Mouse (Mus musculus) hindbrain, embryonic 13.5 days (tissue): ENCODE data around the gene Klf17. TPM values are rescaled to one million over a fixed set of nuclear protein-coding genes. Genes with fewer than 3 reads are reported as not detected.
"Not testable (repeated sequence)": the region's sequence is repeated elsewhere in the genome, so short reads cannot be mapped to it uniquely, and the experiment has no call there.

Source experiments
- ATAC-seq: fragments of 200-750 bp; cut with Nextera tagmentation; 2 replicates; pipeline ENCODE4 v1.8.0; 2017; ENCODE audit warnings: moderate TSS enrichment; ENCODE audit not compliant: low FRiP score
- H3K27ac ChIP-seq: fragments of 300-500 bp; sonication (generic); 2 replicates; pipeline ENCODE4 v1.5.1; 2015; ENCODE audit warnings: inconsistent platforms, mild to moderate bottlenecking, moderate library complexity
- H3K27me3 ChIP-seq: fragments of 300-500 bp; sonication (generic); 2 replicates; pipeline ENCODE4 v1.6.1; 2015; ENCODE audit warnings: mild to moderate bottlenecking, inconsistent platforms
- H3K36me3 ChIP-seq: fragments of 300-500 bp; sonication (generic); 2 replicates; pipeline ENCODE4 v1.6.1; 2015; ENCODE audit warnings: mild to moderate bottlenecking, inconsistent platforms
- H3K4me1 ChIP-seq: fragments of 300-500 bp; sonication (generic); replicated peaks from 2 replicates; pipeline ENCODE4 v1.6.1; 2015; ENCODE audit warnings: inconsistent platforms
- H3K4me2 ChIP-seq: fragments of 300-500 bp; sonication (generic); 2 replicates; pipeline ENCODE4 v1.6.1; 2015; ENCODE audit warnings: inconsistent platforms, mild to moderate bottlenecking, moderate library complexity
- H3K4me3 ChIP-seq: fragments of 300-500 bp; sonication (generic); 2 replicates; pipeline ENCODE4 v1.5.1; 2015; ENCODE audit warnings: mild to moderate bottlenecking, inconsistent platforms
- H3K9ac ChIP-seq: fragments of 300-500 bp; sonication (generic); 2 replicates; pipeline ENCODE4 v1.6.1; 2015; ENCODE audit warnings: mild to moderate bottlenecking, inconsistent platforms
- H3K9me3 ChIP-seq: fragments of 300-500 bp; sonication (generic); 2 replicates; pipeline ENCODE4 v1.6.1; 2016; ENCODE audit warnings: inconsistent platforms
- WGBS: fragments of 180-500 bp; shearing (Covaris S2); methylation state at CpG from one replicate; pipeline ENCODE4 v1.1.7; 2015; 5-methylcytosine and 5-hydroxymethylcytosine counted together
- polyA plus RNA-seq: library from polyadenylated mRNA; unstranded; fragments of >200 nt; fragmentation: Nextera tagmentation; extraction: Ambion mirVana; gene quantifications from 2 replicates; pipeline ENCODE4 v1.2.1, GENCODE M21; 2015

The Klf17 gene
- polyA plus RNA-seq: 0.12 TPM in 1 of 2 replicates, not detected in the other

DNA sequence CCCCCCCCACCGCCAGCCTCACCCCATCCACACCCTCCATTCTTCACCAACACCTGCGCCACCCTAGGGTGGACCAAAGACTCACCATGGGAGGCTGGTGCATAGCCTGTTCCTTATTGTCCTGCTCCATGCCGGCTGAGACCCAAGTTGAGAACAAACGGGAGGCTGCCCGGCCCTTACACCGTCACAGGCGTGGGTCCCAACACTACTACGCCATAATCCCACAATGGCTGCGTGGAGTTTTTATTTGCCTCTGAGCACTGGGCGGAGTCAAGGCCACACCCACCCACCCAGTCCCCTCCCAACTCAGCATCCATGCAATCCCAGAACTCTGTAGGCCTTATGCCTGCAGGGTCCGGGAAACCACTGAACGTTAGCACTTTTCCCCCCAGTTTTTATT, at the start of gene Klf17:
TSS of gene Klf17 (minus strand) at position 233 of the 400 bp plus-strand sequence.
- no peaks in the 10 kb centered on the region for H3K9me3 ChIP-seq
- H3K27ac ChIP-seq: no peak within 1 kb of the TSS
- H3K4me3 ChIP-seq: no peak within 1 kb of the TSS
- H3K4me1 ChIP-seq: no peaks in the 10 kb centered on the region
- no peak within 1 kb of the TSS for H3K4me2 ChIP-seq
- WGBS: 76% methylated on average over 12 of the region's 12 CpGs
- H3K9ac ChIP-seq: no peak within 1 kb of the TSS
- no peaks in the 10 kb centered on the region for H3K27me3 ChIP-seq
- no peak for ATAC-seq
- H3K36me3 ChIP-seq: no peaks in the 10 kb centered on the region

- Histone ChIP-seq H3K27me3 (no peaks in the 10 kb centered on the region), H3K9ac (no peak overlapping the region), H3K27ac (no peak overlapping the region), H3K36me3 (no peaks in the 10 kb centered on the region), H3K4me3 (no peak overlapping the region), H3K4me2 (no peak overlapping the region), H3K9me3 (no peaks in the 10 kb centered on the region), H3K4me1 (no peaks in the 10 kb centered on the region)
- WGBS: 25% methylated on average over 4 of the region's 4 CpGs
- ATAC-seq: no peak
Observed at GRCm38 (mm10) chr4:117814333-117814732, 48.9 kb upstream of the Klf17 start.

DNA sequence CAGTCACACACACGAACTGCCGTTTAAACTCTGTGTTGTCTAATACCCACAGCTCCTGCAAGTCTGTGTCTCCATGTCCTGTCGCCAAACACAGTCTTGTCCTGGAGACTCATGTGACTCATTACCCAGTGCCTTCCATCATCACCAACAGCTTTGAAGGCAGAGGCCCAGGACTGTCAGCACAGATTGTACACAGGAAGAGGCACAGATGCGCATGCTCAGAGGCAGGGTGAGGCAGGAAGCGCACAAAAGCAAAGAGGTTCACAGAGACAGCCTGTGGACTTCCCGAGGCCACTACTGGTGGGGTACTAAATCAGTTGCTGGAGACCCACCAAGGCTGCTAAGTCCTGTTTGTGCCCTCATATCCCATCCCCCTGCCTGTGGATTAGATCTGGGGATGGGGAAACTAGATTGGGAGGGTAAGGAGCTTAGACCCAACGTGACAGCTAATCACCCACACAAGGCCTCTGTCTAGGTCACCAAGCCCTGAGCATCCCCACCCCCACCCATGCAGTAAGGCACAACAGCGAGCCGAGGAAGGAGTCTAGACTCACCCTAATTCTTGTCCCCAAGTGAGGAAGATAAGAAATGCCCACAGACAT, 48.2 kb upstream of the Klf17 start:
- ATAC-seq: no peak
- Histone ChIP-seq H3K4me1 (no peaks in the 10 kb centered on the region), H3K4me3 (no peak overlapping the region), H3K36me3 (no peaks in the 10 kb centered on the region), H3K27me3 (no peaks in the 10 kb centered on the region), H3K9me3 (no peaks in the 10 kb centered on the region), H3K27ac (no peak overlapping the region), H3K9ac (no peak overlapping the region), H3K4me2 (no peak overlapping the region)
- WGBS: 79% methylated on average over 9 of the region's 9 CpGs

GRCm38 (mm10) chr4:117810933-117811332, 45.5 kb upstream of the Klf17 start:
- 68% methylated on average over 2 of the region's 2 CpGs for WGBS
- ATAC-seq: no peak

DNA sequence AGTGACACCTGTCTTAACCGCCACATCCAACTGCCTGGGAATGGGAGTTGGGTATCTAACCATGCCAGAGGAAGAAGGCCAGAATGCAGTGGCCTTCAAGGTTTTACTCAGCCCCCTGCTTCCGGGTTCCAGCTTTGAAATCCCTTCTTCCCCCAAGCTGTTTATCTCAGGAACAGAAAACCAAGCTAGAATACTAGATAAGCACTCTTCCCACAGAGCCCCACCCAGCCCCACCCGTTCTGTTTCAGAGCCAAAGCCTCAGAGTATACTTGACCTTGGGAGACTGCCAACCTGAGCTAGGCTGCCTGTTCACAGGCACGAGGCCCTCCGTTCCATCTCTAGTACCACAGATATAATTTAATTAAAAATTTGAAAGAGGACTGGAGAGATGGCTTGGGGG, 41.5 kb upstream of the Klf17 start:
- Histone ChIP-seq H3K9ac (no peak overlapping the region), H3K36me3 (no peaks in the 10 kb centered on the region), H3K27ac (no peak overlapping the region), H3K27me3 (no peaks in the 10 kb centered on the region), H3K4me1 (no peaks in the 10 kb centered on the region), H3K9me3 (no peaks in the 10 kb centered on the region), H3K4me2 (no peak overlapping the region), H3K4me3 (no peak overlapping the region)
- no peak for ATAC-seq
- WGBS: 87% methylated on average over 5 of the region's 5 CpGs

More at GRCm38 (mm10) chr4:117810933-117811332, 45.5 kb upstream of the Klf17 start:
- Histone ChIP-seq H3K4me3 (no peak overlapping the region), H3K4me1 (no peaks in the 10 kb centered on the region), H3K9me3 (no peaks in the 10 kb centered on the region), H3K27me3 (no peaks in the 10 kb centered on the region), H3K36me3 (no peaks in the 10 kb centered on the region), H3K4me2 (no peak overlapping the region), H3K9ac (no peak overlapping the region), H3K27ac (no peak overlapping the region)

DNA sequence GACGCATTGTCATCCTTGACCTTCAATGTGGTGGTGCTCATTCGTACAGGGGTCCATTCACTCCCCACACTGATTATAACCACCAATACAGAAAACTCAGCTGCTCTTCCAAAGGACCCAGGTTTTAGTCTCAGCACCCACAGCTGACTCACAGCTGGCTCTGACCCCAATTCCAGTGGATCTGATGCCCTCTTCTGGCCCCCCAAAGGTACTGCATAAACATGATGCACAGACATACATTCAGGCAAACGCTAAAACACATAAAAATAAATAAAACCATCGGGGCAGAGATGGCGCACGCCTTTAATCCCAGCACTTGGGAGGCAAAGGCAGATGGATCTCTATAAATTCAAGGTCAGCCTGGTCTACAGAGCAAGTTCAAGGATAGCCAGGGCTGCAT, 34.5 kb upstream of the Klf17 start:
- no peaks in the 10 kb centered on the region for H3K36me3 ChIP-seq
- H3K4me2 ChIP-seq: no peak overlapping the region
- ATAC-seq: no peak
- H3K27me3 ChIP-seq: no peaks in the 10 kb centered on the region
- no peak overlapping the region for H3K27ac ChIP-seq
- WGBS: 79% methylated on average over 6 of the region's 6 CpGs
- H3K4me3 ChIP-seq: no peak overlapping the region
- H3K9me3 ChIP-seq: no peaks in the 10 kb centered on the region
- H3K4me1 ChIP-seq: no peaks in the 10 kb centered on the region
- H3K9ac ChIP-seq: no peak overlapping the region

GRCm38 (mm10) chr4:117788308-117788707, 22.9 kb upstream of the Klf17 start:
- Histone ChIP-seq H3K4me3 (no peak overlapping the region), H3K27me3 (no peaks in the 10 kb centered on the region), H3K4me1 (no peaks in the 10 kb centered on the region), H3K9ac (no peak overlapping the region), H3K36me3 (no peaks in the 10 kb centered on the region), H3K27ac (no peak overlapping the region), H3K4me2 (no peak overlapping the region), H3K9me3 (no peaks in the 10 kb centered on the region)
- 75% methylated on average over 10 of the region's 10 CpGs for whole genome bisulfite sequencing
- ATAC-seq: no peak

- WGBS: 42% methylated on average over 8 of the region's 8 CpGs
- H3K4me2 ChIP-seq: peak overlapping the region; percentile 34; the same call in 1 of the 2 replicates
Observed at GRCm38 (mm10) chr4:117786963-117787362, 21.5 kb upstream of the Klf17 start.

GRCm38 (mm10) chr4:117782908-117783307, 17.5 kb upstream of the Klf17 start:
- no peak overlapping the region for H3K4me3 ChIP-seq
- H3K4me2 ChIP-seq: no peak overlapping the region
- H3K27ac ChIP-seq: no peak overlapping the region
- no peaks in the 10 kb centered on the region for H3K36me3 ChIP-seq
- peaks cover 7% of the 10 kb centered on the region for H3K4me1 ChIP-seq
- ATAC-seq: no peak
- H3K27me3 ChIP-seq: no peaks in the 10 kb centered on the region
- H3K9ac ChIP-seq: no peak overlapping the region
- WGBS: 91% methylated on average over 3 of the region's 3 CpGs
- H3K9me3 ChIP-seq: no peaks in the 10 kb centered on the region

More at GRCm38 (mm10) chr4:117786963-117787362, 21.5 kb upstream of the Klf17 start:
- Histone ChIP-seq H3K9me3 (no peaks in the 10 kb centered on the region), H3K4me1 (no peaks in the 10 kb centered on the region), H3K27me3 (no peaks in the 10 kb centered on the region), H3K9ac (no peak overlapping the region), H3K27ac (no peak overlapping the region), H3K36me3 (no peaks in the 10 kb centered on the region), H3K4me3 (0 out of 2 replicates have a peak overlapping the region, but pooled peaks have one; percentile 15)
- ATAC-seq: peak; percentile 54; the same call in 1 of the 2 replicates

GRCm38 (mm10) chr4:117772960-117773359, 7.5 kb upstream of the Klf17 start:
- Histone ChIP-seq H3K9ac (no peak overlapping the region), H3K4me3 (no peak overlapping the region), H3K9me3 (no peaks in the 10 kb centered on the region), H3K27me3 (peaks cover 4% of the 10 kb centered on the region; the same call in 1 of the 2 replicates), H3K4me2 (no peak overlapping the region), H3K4me1 (no peaks in the 10 kb centered on the region), H3K36me3 (no peaks in the 10 kb centered on the region), H3K27ac (no peak overlapping the region)
- ATAC-seq: no peak
- WGBS: 75% methylated on average over 9 of the region's 9 CpGs

DNA sequence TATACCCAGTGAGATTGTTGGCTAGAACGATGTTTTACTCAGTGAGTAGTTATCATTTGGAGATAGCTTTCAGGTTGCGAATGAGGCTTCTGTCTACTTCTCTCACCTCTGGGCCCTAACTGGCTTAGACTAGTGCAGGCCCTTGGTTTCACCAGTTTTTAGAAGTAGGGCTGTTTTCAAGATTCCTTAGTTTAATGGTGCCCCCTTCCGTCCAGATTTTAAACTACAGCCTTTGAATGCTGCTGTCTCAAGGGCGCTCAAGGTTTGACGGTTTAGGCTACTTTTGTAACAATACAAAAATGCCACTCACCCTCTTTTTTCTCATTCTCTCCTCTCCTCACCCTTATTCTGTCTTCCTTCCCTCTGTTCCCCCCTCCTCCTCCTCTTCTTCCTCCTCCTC, 5.5 kb upstream of the Klf17 start:
- H3K4me2 ChIP-seq: no peak overlapping the region
- no peak overlapping the region for H3K27ac ChIP-seq
- no peak overlapping the region for H3K9ac ChIP-seq
- no peaks in the 10 kb centered on the region for H3K36me3 ChIP-seq
- no peaks in the 10 kb centered on the region for H3K4me1 ChIP-seq
- ATAC-seq: no peak
- WGBS: 24% methylated on average over 5 of the region's 5 CpGs
- H3K9me3 ChIP-seq: no peaks in the 10 kb centered on the region
- H3K27me3 ChIP-seq: peaks cover 4% of the 10 kb centered on the region; the same call in 1 of the 2 replicates
- H3K4me3 ChIP-seq: no peak overlapping the region

DNA sequence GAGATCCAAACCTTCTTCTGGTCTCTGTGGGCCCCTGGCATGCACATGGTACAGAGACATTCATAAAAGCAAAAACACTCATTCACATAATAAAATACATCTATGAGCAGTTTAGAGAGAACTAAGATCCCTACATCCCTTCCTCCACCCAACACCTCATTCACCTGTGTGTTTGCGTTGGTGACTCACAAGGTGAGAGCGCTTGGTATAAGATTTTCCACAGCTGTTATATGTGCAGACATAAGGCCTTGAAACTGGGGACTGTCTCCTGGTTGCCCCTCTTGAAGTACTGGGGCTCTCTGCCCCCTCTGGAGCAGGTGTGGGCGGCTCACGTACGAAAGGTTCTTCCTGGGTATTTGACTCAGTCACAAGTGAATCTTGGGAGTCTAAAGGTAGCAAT, 5.3 kb downstream of the Klf17 start:
- Histone ChIP-seq H3K4me1 (no peaks in the 10 kb centered on the region), H3K27me3 (no peaks in the 10 kb centered on the region), H3K36me3 (no peaks in the 10 kb centered on the region), H3K9ac (no peak overlapping the region), H3K9me3 (no peaks in the 10 kb centered on the region), H3K4me2 (no peak overlapping the region), H3K27ac (no peak overlapping the region), H3K4me3 (no peak overlapping the region)
- 95% methylated on average over 5 of the region's 5 CpGs for WGBS
- no peak for ATAC-seq

DNA sequence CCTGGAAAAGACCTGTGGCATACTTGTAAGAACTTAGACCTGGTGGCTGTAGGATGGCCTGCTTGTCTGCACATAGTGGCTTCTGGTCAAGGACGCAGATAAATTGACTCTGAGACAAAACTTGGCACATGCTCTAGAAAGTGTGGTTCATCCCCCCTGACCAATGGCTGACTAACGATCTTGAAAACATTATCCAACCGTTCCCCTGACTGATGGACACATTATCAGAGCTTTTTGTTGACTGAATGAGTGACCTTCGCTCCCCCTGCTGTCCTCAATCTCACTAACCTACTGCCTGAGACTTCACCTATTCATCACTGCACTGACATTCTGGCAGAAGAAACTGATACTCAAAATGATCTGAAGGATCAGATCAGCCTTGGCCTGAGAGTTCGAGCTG, 13.0 kb downstream of the Klf17 start:
- not testable (repeated sequence) for H3K9ac ChIP-seq, H3K4me2 ChIP-seq, ATAC-seq, H3K9me3 ChIP-seq, H3K27me3 ChIP-seq, H3K36me3 ChIP-seq, H3K27ac ChIP-seq, H3K4me1 ChIP-seq, H3K4me3 ChIP-seq
- 81% methylated on average over 5 of the region's 5 CpGs for WGBS
